Mouse (Mus musculus) intestine, postnatal 0 days (tissue): ENCODE results near the gene Naa60. TPM values are rescaled to one million over a fixed set of nuclear protein-coding genes. Genes with fewer than 3 reads are reported as not detected.

ENCODE experiments used
- ATAC-seq: fragments of 200-750 bp; cut with Nextera tagmentation; 2 replicates; pipeline ENCODE4 v1.8.0; 2017; ENCODE audit warnings: mild to moderate bottlenecking, moderate TSS enrichment, moderate library complexity
- H3K27ac ChIP-seq: fragments of 300-500 bp; sonication (generic); 2 replicates; pipeline ENCODE4 v1.5.1; 2014; ENCODE audit warnings: mild to moderate bottlenecking, low read depth, low read length, moderate library complexity
- H3K27me3 ChIP-seq: fragments of 300-500 bp; sonication (generic); replicated peaks from 2 replicates; pipeline ENCODE4 v1.6.1; 2014; ENCODE audit warnings: low read length, mixed read lengths; ENCODE audit not compliant: control insufficient read depth, insufficient read depth
- H3K36me3 ChIP-seq: fragments of 300-500 bp; sonication (generic); 2 replicates; pipeline ENCODE4 v1.6.1; 2014; ENCODE audit warnings: mild to moderate bottlenecking, moderate library complexity; ENCODE audit not compliant: control insufficient read depth, insufficient read depth
- H3K4me1 ChIP-seq: fragments of 300-500 bp; sonication (generic); replicated peaks from 2 replicates; pipeline ENCODE4 v1.6.1; 2014; ENCODE audit warnings: antibody characterized with exemption, low read length, mixed read lengths; ENCODE audit not compliant: control insufficient read depth, insufficient read depth
- H3K4me2 ChIP-seq: fragments of 300-500 bp; sonication (generic); replicated peaks from 2 replicates; pipeline ENCODE4 v1.6.1; 2014; ENCODE audit warnings: low read depth, mild to moderate bottlenecking, moderate library complexity
- H3K4me3 ChIP-seq: fragments of 300-500 bp; sonication (generic); 2 replicates; pipeline ENCODE4 v1.5.1; 2014; ENCODE audit warnings: low read depth, low read length
- H3K9ac ChIP-seq: fragments of 300-500 bp; sonication (generic); 2 replicates; pipeline ENCODE4 v1.6.1; 2014; ENCODE audit warnings: mild to moderate bottlenecking, low read depth, low read length
- H3K9me3 ChIP-seq: fragments of 300-500 bp; sonication (generic); 2 replicates; pipeline ENCODE4 v1.6.1; 2016; ENCODE audit warnings: mixed run types; ENCODE audit not compliant: control insufficient read depth
- CTCF ChIP-seq: sonication (generic); IDR thresholded peaks from 2 replicates; pipeline ENCODE4 v1.5.1; 2016; ENCODE audit warnings: low read depth, mild to moderate bottlenecking, control low read depth, antibody characterized with exemption, moderate library complexity
- WGBS: fragments of 180-500 bp; shearing (Covaris S2); extraction: QIAGEN DNeasy Blood & Tissue Kit; methylation state at CpG from one replicate; pipeline ENCODE4 v1.1.7; 2014; 5-methylcytosine and 5-hydroxymethylcytosine counted together
- polyA plus RNA-seq: library from polyadenylated mRNA; unstranded; fragments of >200 nt; fragmentation: Nextera tagmentation; extraction: Ambion mirVana; gene quantifications from 2 replicates; pipeline ENCODE4 v1.2.1, GENCODE M21; 2015

Naa60 gene
- polyA plus RNA-seq, 1 experiment from 2014 or later = 34.0 TPM

- 0 out of 2 replicates have a peak, but pooled peaks cover 6% of the 10 kb centered on the region for H3K36me3 ChIP-seq
- peak within 1 kb of the TSS; percentile 91 for H3K27ac ChIP-seq
- peak within 1 kb of the TSS; percentile 98 for H3K4me3 ChIP-seq
- H3K9ac ChIP-seq = peak within 1 kb of the TSS; percentile 76
- H3K4me2 ChIP-seq = peak within 1 kb of the TSS; percentile 88
- H3K4me1 ChIP-seq = no peaks in the 10 kb centered on the region; the same call in 1 of the 2 replicates
- TF ChIP-seq CTCF = peak; percentile 68
- ATAC-seq = peak; percentile 99
- no peaks in the 10 kb centered on the region for H3K9me3 ChIP-seq
- under 1% methylated on average over 88 of the region's 88 CpGs for WGBS
- no peaks in the 10 kb centered on the region for H3K27me3 ChIP-seq
Measured at GRCm38 (mm10) chr16:3884201-3885064, 12.3 kb downstream of the Naa60 start, which contains the start of the genes Zfp597 and Gm20695. TSS of gene Zfp597 (minus strand) at chr16:3884561. TSS of gene Gm20695 (plus strand) at chr16:3884648.

GRCm38 (mm10) chr16:3885065-3885670, 13.0 kb downstream of the Naa60 start:
- 1% methylated on average over 10 of the region's 10 CpGs for WGBS
- ATAC-seq = no peak; the same call in 1 of the 2 replicates

GRCm38 (mm10) chr16:3891621-3892295, 19.6 kb downstream of the Naa60 start:
- Histone ChIP-seq H3K4me2 (no peak overlapping the region), H3K4me3 (no peak overlapping the region), H3K27me3 (no peaks in the 10 kb centered on the region), H3K36me3 (no peaks in the 10 kb centered on the region; the same call in 1 of the 2 replicates), H3K9ac (no peak overlapping the region), H3K4me1 (no peaks in the 10 kb centered on the region), H3K27ac (no peak overlapping the region), H3K9me3 (no peaks in the 10 kb centered on the region)
- TF ChIP-seq CTCF = no peak
- WGBS = 95% methylated on average over 14 of the region's 14 CpGs
- no peak for ATAC-seq

More at GRCm38 (mm10) chr16:3885065-3885670, 13.0 kb downstream of the Naa60 start:
- peak overlapping the region; percentile 88 for H3K4me2 ChIP-seq
- 0 out of 2 replicates have a peak, but pooled peaks cover 6% of the 10 kb centered on the region for H3K36me3 ChIP-seq
- peak overlapping the region; percentile 76 for H3K9ac ChIP-seq
- H3K27ac ChIP-seq = peak overlapping the region; percentile 91
- peak overlapping the region; percentile 98 for H3K4me3 ChIP-seq
- no peaks in the 10 kb centered on the region for H3K27me3 ChIP-seq
- no peak for TF ChIP-seq CTCF
- H3K4me1 ChIP-seq = no peaks in the 10 kb centered on the region; the same call in 1 of the 2 replicates
- no peaks in the 10 kb centered on the region for H3K9me3 ChIP-seq

- no peak for TF ChIP-seq CTCF
- Histone ChIP-seq H3K27ac (no peak overlapping the region), H3K4me1 (no peaks in the 10 kb centered on the region), H3K4me3 (no peak overlapping the region), H3K36me3 (peaks cover 6% of the 10 kb centered on the region; the same call in 1 of the 2 replicates), H3K9me3 (no peaks in the 10 kb centered on the region), H3K27me3 (no peaks in the 10 kb centered on the region), H3K9ac (no peak overlapping the region), H3K4me2 (no peak overlapping the region)
- no peak for ATAC-seq
- 47% methylated on average over 3 of the region's 3 CpGs for WGBS
Measured at GRCm38 (mm10) chr16:3893739-3894138, 21.6 kb downstream of the Naa60 start.

GRCm38 (mm10) chr16:3895173-3895792, 23.1 kb downstream of the Naa60 start:
- TF ChIP-seq CTCF = no peak
- no peak overlapping the region for H3K9ac ChIP-seq
- 51% methylated on average over 9 of the region's 9 CpGs for WGBS
- no peak overlapping the region for H3K4me3 ChIP-seq
- H3K4me2 ChIP-seq = peak overlapping the region; percentile 46
- peak overlapping the region; percentile 83 for H3K27ac ChIP-seq
- no peaks in the 10 kb centered on the region for H3K27me3 ChIP-seq
- no peaks in the 10 kb centered on the region for H3K9me3 ChIP-seq
- no peaks in the 10 kb centered on the region for H3K4me1 ChIP-seq
- peaks cover 18% of the 10 kb centered on the region for H3K36me3 ChIP-seq
- ATAC-seq = peak; percentile 94
